Comparison of ENCODE assay signal across 10 mouse cellular contexts in genomic region chr16:31638393-31638792, GRCm38 (mm10). TPM values are rescaled to one million over a fixed set of nuclear protein-coding genes. Genes with fewer than 3 reads are reported as not detected.
DNase-seq lines count a peak whose midpoint lies in the region; ATAC-seq and TF ChIP-seq lines count a peak whose summit lies in the region.
"Had no signal": no experiment of that assay in that cellular context is flagged by ENCODE, and none has a peak within 500 bp of the region (broad histone marks: within the 10 kb centered on the region; RNA-seq: fewer than 3 reads in every experiment).

No protein-coding gene starts in this region.

- CTCF ChIA-PET in Patski (lab: Charles Lee) = interaction anchor here (0.9 to 1.8 kb wide), 2 partner anchors 9 to 26 kb away, joined by 3 to 5 read pairs; no protein-coding TSS in a partner anchor

- no peaks in the 10 kb centered on the region for H3K36me3 ChIP-seq in heart, embryonic 10.5 days
- no peaks in the 10 kb centered on the region for H3K36me3 ChIP-seq in heart, embryonic 16.5 days (ENCODE audit: control insufficient read depth, insufficient read depth)
- H3K36me3 ChIP-seq in lung, postnatal 0 days (ENCODE audit: insufficient read depth, low read length) = no peaks in the 10 kb centered on the region
- H3K36me3 ChIP-seq: embryonic facial prominence, embryonic 15.5 days had no signal

- peak overlapping the region; percentile 27; the same call in 1 of the 2 replicates for H3K4me2 ChIP-seq in heart, embryonic 16.5 days (ENCODE audit: low read depth, low read length)
- H3K4me2 ChIP-seq in lung, postnatal 0 days (replicated peaks; ENCODE audit: low read depth, low read length) = no peak overlapping the region; the same call in 1 of the 2 replicates
- H3K4me2 ChIP-seq: embryonic facial prominence, embryonic 15.5 days had no signal

- no peak for TF ChIP-seq EP300 in lung, postnatal 0 days (IDR thresholded peaks at IDR 0.05)

- no peak overlapping the region for H3K9ac ChIP-seq in heart, embryonic 16.5 days (ENCODE audit: low read length)
- H3K9ac ChIP-seq in lung, postnatal 0 days (replicated peaks; ENCODE audit: low read depth) = no peak overlapping the region
- H3K9ac ChIP-seq: embryonic facial prominence, embryonic 15.5 days had no signal

- peak; percentile 65 for ATAC-seq in Patski
- ATAC-seq in heart, embryonic 16.5 days (replicated peaks; ENCODE audit: extremely low read depth, insufficient read depth, low FRiP score) = no peak
- peak; percentile 69 for ATAC-seq in lung, postnatal 0 days
- ATAC-seq: midbrain, embryonic 16.5 days had no signal

- no peak for TF ChIP-seq CTCF in Patski (IDR thresholded peaks at IDR 0.05)
- no peak for TF ChIP-seq CTCF in lung, postnatal 0 days (IDR thresholded peaks at IDR 0.05)
- no peak for TF ChIP-seq CTCF in cerebellum, adult 2 months (IDR thresholded peaks at IDR 0.05; ENCODE audit: borderline replicate concordance, insufficient read depth, low read depth, low read length)

- H3K9me3 ChIP-seq in heart, embryonic 10.5 days = no peaks in the 10 kb centered on the region
- no peaks in the 10 kb centered on the region for H3K9me3 ChIP-seq in heart, embryonic 16.5 days (replicated peaks; ENCODE audit: control insufficient read depth, low read length)
- no peaks in the 10 kb centered on the region for H3K9me3 ChIP-seq in lung, postnatal 0 days (ENCODE audit: low read length)
- H3K9me3 ChIP-seq: embryonic facial prominence, embryonic 15.5 days had no signal

- in situ Hi-C loops in Patski (cut with MboI; ENCODE audit: low pct_unique_long_range_greater_than_20kb) = no loop called here

- H3K27ac ChIP-seq in heart, embryonic 10.5 days = peak overlapping the region; percentile 0; the same call in 1 of the 2 replicates
- H3K27ac ChIP-seq in heart, embryonic 16.5 days (ENCODE audit: low read length) = no peak overlapping the region
- no peak overlapping the region for H3K27ac ChIP-seq in lung, postnatal 0 days (ENCODE audit: low read length)
- no peak overlapping the region for H3K27ac ChIP-seq in cerebellum, adult 2 months (ENCODE audit: insufficient read depth, low read length)
- H3K27ac ChIP-seq: embryonic facial prominence, embryonic 15.5 days had no signal

- H3K4me1 ChIP-seq in heart, embryonic 10.5 days = peaks cover 12% of the 10 kb centered on the region; the same call in 1 of the 2 replicates
- H3K4me1 ChIP-seq in heart, embryonic 16.5 days (ENCODE audit: control insufficient read depth, insufficient read depth, low read length) = no peaks in the 10 kb centered on the region; the same call in 1 of the 2 replicates
- no peaks in the 10 kb centered on the region for H3K4me1 ChIP-seq in lung, postnatal 0 days (ENCODE audit: insufficient read depth, low read depth, low read length)
- no peaks in the 10 kb centered on the region for H3K4me1 ChIP-seq in cerebellum, adult 2 months (ENCODE audit: control insufficient read depth, insufficient read depth, low read length)

- no peaks in the 10 kb centered on the region for H3K27me3 ChIP-seq in heart, embryonic 10.5 days (ENCODE audit: insufficient read depth, poor library complexity, severe bottlenecking)
- H3K27me3 ChIP-seq in Patski = no peaks in the 10 kb centered on the region
- no peaks in the 10 kb centered on the region for H3K27me3 ChIP-seq in heart, embryonic 16.5 days (ENCODE audit: control insufficient read depth, insufficient read depth, low read length)
- H3K27me3 ChIP-seq in lung, postnatal 0 days (replicated peaks; ENCODE audit: insufficient read depth, low read length) = no peaks in the 10 kb centered on the region
- H3K27me3 ChIP-seq in cerebellum, adult 2 months (ENCODE audit: control insufficient read depth, insufficient read depth, low read length) = no peaks in the 10 kb centered on the region
- H3K27me3 ChIP-seq: embryonic facial prominence, embryonic 15.5 days had no signal

- no peak overlapping the region for H3K4me3 ChIP-seq in heart, embryonic 10.5 days
- H3K4me3 ChIP-seq in heart, embryonic 16.5 days (ENCODE audit: low read length) = no peak overlapping the region
- no peak overlapping the region for H3K4me3 ChIP-seq in lung, postnatal 0 days (ENCODE audit: low read depth, low read length)
- no peak overlapping the region for H3K4me3 ChIP-seq in cerebellum, adult 2 months (replicated peaks; ENCODE audit: insufficient read depth, low read depth, low read length)
- H3K4me3 ChIP-seq: embryonic facial prominence, embryonic 15.5 days had no signal

- POLR2A ChIA-PET in Patski (lab: Charles Lee) = interaction anchor here (1.0 to 1.7 kb wide), 3 partner anchors 9 to 40 kb away, joined by 3 to 8 read pairs (median 5); partner anchors contain the start of gene Dlg1

- DNase-seq in heart, embryonic 10.5 days (ENCODE audit: low spot score) = no peak
- DNase-seq in heart, adult 8-10 months (ENCODE audit: low spot score) = no peak
- DNase-seq in Patski (ENCODE audit: low read depth, low spot score) = peak; percentile 58
- DNase-seq in lung, postnatal 0 days (ENCODE audit: low spot score) = peak; percentile 57
- no peak for DNase-seq in cerebellum, adult 2 months
- DNase-seq in spleen, postnatal 4 days (ENCODE audit: low spot score in 2 of 2) = no peak
- DNase-seq in right cerebral cortex, postnatal 14 days = no peak

- WGBS in heart, embryonic 10.5 days = 61% methylated on average over 7 of the region's 7 CpGs
- WGBS in heart, embryonic 16.5 days = 40% methylated on average over 7 of the region's 7 CpGs
- WGBS in lung, postnatal 0 days = 35% methylated on average over 7 of the region's 7 CpGs
- WGBS in cerebellum, adult 2 months = 51% methylated on average over 7 of the region's 7 CpGs

- TF ChIP-seq POLR2A in cerebellum, adult 2 months (IDR thresholded peaks at IDR 0.05; ENCODE audit: borderline replicate concordance, insufficient read depth, low read length) = no peak

RNA-seq across cellular contexts. Expression of gene Dlg1, which starts 24.9 kb away (rescaled TPM):
- polyA plus RNA-seq in heart, embryonic 10.5 days (2016; fragmentation: Nextera tagmentation; extraction: Ambion mirVana) = 21.1 and 25.5 TPM in 2 replicates
- 10 to 100 TPM; 57.3 to 66.3 (median 58.5) TPM for total RNA-seq in heart, adult 8-10 months (2022)
- polyA plus RNA-seq in Patski (2021) = 116 TPM
- 13.7 and 14.2 TPM in 2 replicates for polyA plus RNA-seq in heart, embryonic 16.5 days (2015; fragmentation: Nextera tagmentation; extraction: Ambion mirVana)
- 12.7 and 19.3 TPM in 2 replicates for polyA plus RNA-seq in lung, postnatal 0 days (2015; fragmentation: Nextera tagmentation; extraction: Ambion mirVana)
- polyA plus RNA-seq in cerebellum, adult 2 months (2012; rRNA removed) = 82.2 and 85.9 TPM in 2 replicates

Comparison
In these comparisons a context has a peak if more than half of its experiments do, and no peak if none do; other contexts are left out.
1. DNase-seq: peak in Patski (single experiment) and lung, postnatal 0 days (single experiment); none in heart, embryonic 10.5 days (single experiment), heart, adult 8-10 months (single experiment), cerebellum, adult 2 months (0 of 2), spleen, postnatal 4 days (0 of 2) and right cerebral cortex, postnatal 14 days (single experiment).